Mouse (Mus musculus) limb, embryonic 15.5 days (tissue): ENCODE results near the gene Cbll1. TPM values are rescaled to one million over a fixed set of nuclear protein-coding genes. Genes with fewer than 3 reads are reported as not detected.
A peak's percentile ranks its signal among the peaks of the same experiment; 100 is the strongest.
"Not testable (repeated sequence)": the region's sequence is repeated elsewhere in the genome, so short reads cannot be mapped to it uniquely, and the experiment has no call there.

ENCODE experiments used
- ATAC-seq: fragments of 200-750 bp; cut with Nextera tagmentation; 2 replicates; pipeline ENCODE4 v1.8.0; 2017; ENCODE audit warnings: low read depth, moderate TSS enrichment; ENCODE audit not compliant: insufficient number of reproducible peaks, low FRiP score, low TSS enrichment
- H3K27ac ChIP-seq: fragments of 300-500 bp; sonication (generic); 2 replicates; pipeline ENCODE4 v1.5.1; 2015; ENCODE audit warnings: moderate library complexity, mild to moderate bottlenecking, inconsistent platforms
- H3K27me3 ChIP-seq: fragments of 300-500 bp; sonication (generic); 2 replicates; pipeline ENCODE4 v1.6.1; 2015; ENCODE audit warnings: inconsistent platforms
- H3K36me3 ChIP-seq: fragments of 300-500 bp; sonication (generic); 2 replicates; pipeline ENCODE4 v1.6.1; 2015; ENCODE audit warnings: inconsistent platforms
- H3K4me1 ChIP-seq: fragments of 300-500 bp; sonication (generic); 2 replicates; pipeline ENCODE4 v1.6.1; 2015; ENCODE audit warnings: inconsistent platforms
- H3K4me2 ChIP-seq: fragments of 300-500 bp; sonication (generic); 2 replicates; pipeline ENCODE4 v1.6.1; 2015; ENCODE audit warnings: mild to moderate bottlenecking, inconsistent platforms
- H3K4me3 ChIP-seq: fragments of 300-500 bp; sonication (generic); 2 replicates; pipeline ENCODE4 v1.5.1; 2015; ENCODE audit warnings: mild to moderate bottlenecking, inconsistent platforms
- H3K9ac ChIP-seq: fragments of 300-500 bp; sonication (generic); 2 replicates; pipeline ENCODE4 v1.6.1; 2015; ENCODE audit warnings: inconsistent platforms
- H3K9me3 ChIP-seq: fragments of 300-500 bp; sonication (generic); 2 replicates; pipeline ENCODE4 v1.6.1; 2016; ENCODE audit warnings: inconsistent platforms
- WGBS: fragments of 180-500 bp; shearing (Covaris S2); methylation state at CpG from one replicate; pipeline ENCODE4 v1.1.7; 2015; 5-methylcytosine and 5-hydroxymethylcytosine counted together
- polyA plus RNA-seq: library from polyadenylated mRNA; unstranded; fragments of >200 nt; fragmentation: Nextera tagmentation; extraction: Ambion mirVana; gene quantifications from 2 replicates; pipeline ENCODE4 v1.2.1, GENCODE M21; 2015

Gene Cbll1
- polyA plus RNA-seq, 1 experiment from 2014 or later = 10.6 TPM

GRCm38 (mm10) chr12:31462615-31463014, 36.8 kb downstream of the Cbll1 start:
- H3K4me3 ChIP-seq = no peak overlapping the region
- no peaks in the 10 kb centered on the region for H3K4me1 ChIP-seq
- no peaks in the 10 kb centered on the region for H3K36me3 ChIP-seq
- 39% methylated on average over 4 of the region's 4 CpGs for WGBS
- ATAC-seq = no peak
- H3K9me3 ChIP-seq = no peaks in the 10 kb centered on the region
- H3K9ac ChIP-seq = no peak overlapping the region
- H3K27ac ChIP-seq = no peak overlapping the region
- H3K4me2 ChIP-seq = no peak overlapping the region
- H3K27me3 ChIP-seq = no peaks in the 10 kb centered on the region

GRCm38 (mm10) chr12:31461371-31461770, 38.0 kb downstream of the Cbll1 start:
- H3K4me2 ChIP-seq = no peak overlapping the region
- H3K9me3 ChIP-seq = no peaks in the 10 kb centered on the region
- H3K27ac ChIP-seq = no peak overlapping the region
- no peak for ATAC-seq
- no peaks in the 10 kb centered on the region for H3K36me3 ChIP-seq
- no peak overlapping the region for H3K9ac ChIP-seq
- H3K4me1 ChIP-seq = no peaks in the 10 kb centered on the region
- no peak overlapping the region for H3K4me3 ChIP-seq
- 84% methylated on average over 9 of the region's 9 CpGs for WGBS
- H3K27me3 ChIP-seq = no peaks in the 10 kb centered on the region

GRCm38 (mm10) chr12:31460270-31460669, 39.1 kb downstream of the Cbll1 start:
- not testable (repeated sequence) for H3K27ac ChIP-seq, ATAC-seq, H3K4me1 ChIP-seq, H3K27me3 ChIP-seq, H3K9me3 ChIP-seq, H3K9ac ChIP-seq, H3K36me3 ChIP-seq, H3K4me3 ChIP-seq, H3K4me2 ChIP-seq
- WGBS = 46% methylated on average over 3 of the region's 3 CpGs

GRCm38 (mm10) chr12:31458474-31458873, 40.9 kb downstream of the Cbll1 start:
- no peaks in the 10 kb centered on the region for H3K4me1 ChIP-seq
- no peak overlapping the region for H3K4me2 ChIP-seq

GRCm38 (mm10) chr12:31456271-31456670, 43.1 kb downstream of the Cbll1 start:
- no peaks in the 10 kb centered on the region for H3K9me3 ChIP-seq
- no peak overlapping the region for H3K27ac ChIP-seq
- H3K27me3 ChIP-seq = no peaks in the 10 kb centered on the region
- H3K9ac ChIP-seq = no peak overlapping the region
- H3K4me1 ChIP-seq = no peaks in the 10 kb centered on the region
- no peak overlapping the region for H3K4me3 ChIP-seq
- no peak for ATAC-seq
- no peak overlapping the region for H3K4me2 ChIP-seq
- WGBS = 84% methylated on average over 9 of the region's 9 CpGs
- no peaks in the 10 kb centered on the region for H3K36me3 ChIP-seq

More at GRCm38 (mm10) chr12:31458474-31458873, 40.9 kb downstream of the Cbll1 start:
- Histone ChIP-seq H3K36me3 (no peaks in the 10 kb centered on the region), H3K9ac (no peak overlapping the region), H3K27ac (no peak overlapping the region), H3K27me3 (no peaks in the 10 kb centered on the region), H3K9me3 (no peaks in the 10 kb centered on the region), H3K4me3 (no peak overlapping the region)
- no peak for ATAC-seq
- 72% methylated on average over 4 of the region's 4 CpGs for WGBS

GRCm38 (mm10) chr12:31449341-31449740, 50.1 kb downstream of the Cbll1 start:
- no peak overlapping the region for H3K4me2 ChIP-seq
- WGBS = 89% methylated on average over 3 of the region's 3 CpGs
- H3K9me3 ChIP-seq = no peaks in the 10 kb centered on the region
- H3K4me1 ChIP-seq = no peaks in the 10 kb centered on the region
- H3K27ac ChIP-seq = no peak overlapping the region
- no peak for ATAC-seq
- no peak overlapping the region for H3K4me3 ChIP-seq
- no peaks in the 10 kb centered on the region for H3K27me3 ChIP-seq
- no peaks in the 10 kb centered on the region for H3K36me3 ChIP-seq
- no peak overlapping the region for H3K9ac ChIP-seq

- Histone ChIP-seq H3K27ac (no peak overlapping the region), H3K9me3 (no peaks in the 10 kb centered on the region), H3K27me3 (no peaks in the 10 kb centered on the region; the same call in 1 of the 2 replicates), H3K9ac (no peak overlapping the region), H3K36me3 (no peaks in the 10 kb centered on the region), H3K4me1 (peaks cover 10% of the 10 kb centered on the region; the same call in 1 of the 2 replicates), H3K4me3 (no peak overlapping the region), H3K4me2 (no peak overlapping the region)
- whole genome bisulfite sequencing = 52% methylated on average over 6 of the region's 6 CpGs
- ATAC-seq = no peak
These were observed 54.6 kb downstream of the Cbll1 start for GRCm38 (mm10) chr12:31444827-31445226.

- ATAC-seq = peak; percentile 61; the same call in 1 of the 2 replicates
- H3K27me3 ChIP-seq = no peaks in the 10 kb centered on the region; the same call in 1 of the 2 replicates
- no peaks in the 10 kb centered on the region for H3K9me3 ChIP-seq
- H3K27ac ChIP-seq = no peak overlapping the region
- no peak overlapping the region for H3K9ac ChIP-seq
- peaks cover 10% of the 10 kb centered on the region; the same call in 1 of the 2 replicates for H3K4me1 ChIP-seq
- H3K4me3 ChIP-seq = 0 out of 2 replicates have a peak overlapping the region, but pooled peaks have one; percentile 11
- 1% methylated on average over 11 of the region's 11 CpGs for WGBS
- H3K4me2 ChIP-seq = peak overlapping the region; percentile 37
- H3K36me3 ChIP-seq = no peaks in the 10 kb centered on the region
These were observed 55.3 kb downstream of the Cbll1 start for GRCm38 (mm10) chr12:31444131-31444546.

- H3K4me1 ChIP-seq = peaks cover 10% of the 10 kb centered on the region; the same call in 1 of the 2 replicates
- no peaks in the 10 kb centered on the region for H3K36me3 ChIP-seq
- H3K4me2 ChIP-seq = no peak overlapping the region
- no peaks in the 10 kb centered on the region for H3K9me3 ChIP-seq
- 73% methylated on average over 2 of the region's 2 CpGs for WGBS
- no peak overlapping the region for H3K4me3 ChIP-seq
- H3K9ac ChIP-seq = no peak overlapping the region
- H3K27ac ChIP-seq = no peak overlapping the region
- H3K27me3 ChIP-seq = no peaks in the 10 kb centered on the region; the same call in 1 of the 2 replicates
- ATAC-seq = no peak
These were observed 59.8 kb downstream of the Cbll1 start for GRCm38 (mm10) chr12:31439612-31440011.

GRCm38 (mm10) chr12:31437791-31438190, 61.6 kb downstream of the Cbll1 start:
- H3K4me1 ChIP-seq = no peaks in the 10 kb centered on the region
- no peaks in the 10 kb centered on the region for H3K27me3 ChIP-seq
- no peak overlapping the region for H3K4me2 ChIP-seq
- H3K9ac ChIP-seq = no peak overlapping the region
- H3K27ac ChIP-seq = no peak overlapping the region
- no peaks in the 10 kb centered on the region for H3K36me3 ChIP-seq
- no peak for ATAC-seq
- no peak overlapping the region for H3K4me3 ChIP-seq
- no peaks in the 10 kb centered on the region for H3K9me3 ChIP-seq
- 51% methylated on average over 6 of the region's 6 CpGs for WGBS

Other genes with a start within 250 kb of the Cbll1 start
- 68.1 and 71.0 TPM in 2 replicates for gene Lamb1, start 234.4 kb downstream of the Cbll1 start, polyA plus RNA-seq
- 119 and 123 TPM in 2 replicates for gene Dld, start 148.2 kb downstream of the Cbll1 start, polyA plus RNA-seq
- gene Slc26a3, start 108.7 kb downstream of the Cbll1 start, polyA plus RNA-seq = 0.29 and 0.38 TPM in 2 replicates
- 0.05 TPM in 1 of 2 replicates, not detected in the other for gene Slc26a4, start 60.4 kb upstream of the Cbll1 start, polyA plus RNA-seq
- gene Bcap29, start 135.0 kb upstream of the Cbll1 start, polyA plus RNA-seq = 27.0 and 27.1 TPM in 2 replicates
- gene Dus4l, start 155.2 kb upstream of the Cbll1 start, polyA plus RNA-seq = 10.1 and 12.2 TPM in 2 replicates
- gene Cog5, start 155.3 kb upstream of the Cbll1 start, polyA plus RNA-seq = 26.1 and 29.9 TPM in 2 replicates
- 0.27 and 0.49 TPM in 2 replicates for gene Gpr22, start 214.3 kb upstream of the Cbll1 start, polyA plus RNA-seq